In genomic region chr11:69126706-69127095, GRCm38 (mm10) we compare ENCODE assay signal across 9 mouse cellular contexts. TPM values are rescaled to one million over a fixed set of nuclear protein-coding genes. Genes with fewer than 3 reads are reported as not detected.
DNase-seq lines count a peak whose midpoint lies in the region; ATAC-seq and TF ChIP-seq lines count a peak whose summit lies in the region.
"Had no signal": no experiment of that assay in that cellular context is flagged by ENCODE, and none has a peak within 500 bp of the region (broad histone marks: within the 10 kb centered on the region; RNA-seq: fewer than 3 reads in every experiment).

No protein-coding gene starts in this region.

- no peak for TF ChIP-seq EP300 in heart, adult 2 months (IDR thresholded peaks at IDR 0.05; ENCODE audit: insufficient read depth, low read depth, low read length)
- no peak for TF ChIP-seq EP300 in ES-Bruce4 (IDR thresholded peaks at IDR 0.05; ENCODE audit: insufficient read depth, low read depth, low read length)

- intact Hi-C loops in heart, adult 2 months (cut with DNase I) = loop anchor here (5.0 kb wide), 1 partner anchor 106 kb away; no protein-coding TSS in a partner anchor

- H3K4me2 ChIP-seq in heart, embryonic 12.5 days = peak overlapping the region; percentile 92
- peak overlapping the region; percentile 66 for H3K4me2 ChIP-seq in forebrain, embryonic 14.5 days (ENCODE audit: low read length)
- peak overlapping the region; percentile 90 for H3K4me2 ChIP-seq in liver, embryonic 16.5 days (ENCODE audit: low read depth, low read length)

- DNase-seq in heart, adult 2 months = no peak
- DNase-seq in forebrain, embryonic 14.5 days (ENCODE audit: low spot score) = no peak
- no peak for DNase-seq in right cerebral cortex, adult 18-20 months
- DNase-seq in frontal cortex, postnatal 25 days (ENCODE audit: low spot score in 2 of 2) = no peak
- DNase-seq in spleen, adult 18-20 months = no peak

- H3K79me2 ChIP-seq in heart, adult 2 months (replicated peaks; ENCODE audit: control insufficient read depth, insufficient read depth, low read length) = no peaks in the 10 kb centered on the region

- H3K27me3 ChIP-seq in heart, embryonic 12.5 days (replicated peaks) = peaks cover 13% of the 10 kb centered on the region; the same call in 1 of the 2 replicates
- H3K27me3 ChIP-seq in heart, adult 2 months (ENCODE audit: control insufficient read depth, insufficient read depth, low read length) = no peaks in the 10 kb centered on the region
- no peaks in the 10 kb centered on the region for H3K27me3 ChIP-seq in ES-Bruce4 (ENCODE audit: control insufficient read depth, insufficient read depth, low read length, poor library complexity, severe bottlenecking)
- H3K27me3 ChIP-seq in forebrain, embryonic 14.5 days (replicated peaks; ENCODE audit: control insufficient read depth, insufficient read depth, low read length) = no peaks in the 10 kb centered on the region
- H3K27me3 ChIP-seq in liver, embryonic 16.5 days (ENCODE audit: control insufficient read depth, insufficient read depth, low read depth, low read length) = peaks cover 14% of the 10 kb centered on the region

- H3K9me3 ChIP-seq in heart, embryonic 12.5 days (replicated peaks) = no peaks in the 10 kb centered on the region
- no peaks in the 10 kb centered on the region for H3K9me3 ChIP-seq in ES-Bruce4 (replicated peaks; ENCODE audit: control insufficient read depth, insufficient read depth, low read length, poor library complexity, severe bottlenecking)
- no peaks in the 10 kb centered on the region for H3K9me3 ChIP-seq in forebrain, embryonic 14.5 days (replicated peaks; ENCODE audit: control insufficient read depth, low read length)
- no peaks in the 10 kb centered on the region for H3K9me3 ChIP-seq in liver, embryonic 16.5 days (replicated peaks; ENCODE audit: control insufficient read depth, low read length)

- no peaks in the 10 kb centered on the region for H3K36me3 ChIP-seq in heart, embryonic 12.5 days
- no peaks in the 10 kb centered on the region for H3K36me3 ChIP-seq in heart, adult 2 months (ENCODE audit: control insufficient read depth, insufficient read depth, low read length)
- H3K36me3 ChIP-seq in ES-Bruce4 (ENCODE audit: control insufficient read depth, insufficient read depth, low read length, poor library complexity, severe bottlenecking) = no peaks in the 10 kb centered on the region
- H3K36me3 ChIP-seq in forebrain, embryonic 14.5 days (ENCODE audit: control insufficient read depth, insufficient read depth, low read length) = no peaks in the 10 kb centered on the region
- H3K36me3 ChIP-seq in liver, embryonic 16.5 days (ENCODE audit: control insufficient read depth, insufficient read depth) = no peaks in the 10 kb centered on the region

- peak overlapping the region; percentile 63; the same call in 1 of the 2 replicates for H3K4me3 ChIP-seq in heart, embryonic 12.5 days
- no peak overlapping the region; the same call in 1 of the 2 replicates for H3K4me3 ChIP-seq in heart, adult 2 months
- no peak overlapping the region for H3K4me3 ChIP-seq in ES-Bruce4 (ENCODE audit: low read depth, low read length)
- H3K4me3 ChIP-seq in forebrain, embryonic 14.5 days (ENCODE audit: low read depth, low read length) = peak overlapping the region; percentile 46
- H3K4me3 ChIP-seq in liver, embryonic 16.5 days (ENCODE audit: low read depth, low read length) = no peak overlapping the region

- H3K27ac ChIP-seq in heart, embryonic 12.5 days (ENCODE audit: poor library complexity, severe bottlenecking) = no peak overlapping the region
- H3K27ac ChIP-seq in heart, adult 2 months = no peak overlapping the region; the same call in 1 of the 2 replicates
- no peak overlapping the region for H3K27ac ChIP-seq in ES-Bruce4 (ENCODE audit: insufficient read depth, low read length)
- H3K27ac ChIP-seq in forebrain, embryonic 14.5 days (ENCODE audit: low read depth, low read length) = no peak overlapping the region
- H3K27ac ChIP-seq in liver, embryonic 16.5 days (ENCODE audit: low read length) = no peak overlapping the region

- peaks cover 22% of the 10 kb centered on the region for H3K4me1 ChIP-seq in heart, embryonic 12.5 days (replicated peaks)
- peaks cover 3% of the 10 kb centered on the region; the same call in 1 of the 2 replicates for H3K4me1 ChIP-seq in heart, adult 2 months (ENCODE audit: control insufficient read depth, insufficient read depth, low read length)
- H3K4me1 ChIP-seq in ES-Bruce4 (ENCODE audit: control insufficient read depth, insufficient read depth, low read length) = peaks cover 2% of the 10 kb centered on the region
- peaks cover 3% of the 10 kb centered on the region; the same call in 1 of the 2 replicates for H3K4me1 ChIP-seq in forebrain, embryonic 14.5 days (ENCODE audit: control insufficient read depth, insufficient read depth, low read length)
- peaks cover 29% of the 10 kb centered on the region for H3K4me1 ChIP-seq in liver, embryonic 16.5 days (ENCODE audit: control insufficient read depth, low read depth, low read length)

- no peak for ATAC-seq in heart, embryonic 12.5 days (ENCODE audit: insufficient number of reproducible peaks, low FRiP score)
- ATAC-seq in forebrain, embryonic 14.5 days = no peak
- no peak for ATAC-seq in liver, embryonic 16.5 days (ENCODE audit: low read depth)

- TF ChIP-seq POLR2A in heart, adult 2 months (IDR thresholded peaks at IDR 0.05; ENCODE audit: insufficient read depth, low read depth, low read length) = no peak
- no peak for TF ChIP-seq POLR2A in ES-Bruce4 (IDR thresholded peaks at IDR 0.05; ENCODE audit: insufficient read depth, low read length)

- no peak for TF ChIP-seq CTCF in heart, adult 2 months (IDR thresholded peaks at IDR 0.05)
- no peak for TF ChIP-seq CTCF in ES-Bruce4 (IDR thresholded peaks at IDR 0.05; ENCODE audit: low read depth, low read length)

- H3K9ac ChIP-seq in heart, embryonic 12.5 days = 0 out of 2 replicates have a peak overlapping the region, but pooled peaks have one; percentile 71
- no peak overlapping the region for H3K9ac ChIP-seq in heart, adult 2 months (ENCODE audit: low read depth, low read length)
- H3K9ac ChIP-seq in ES-Bruce4 (ENCODE audit: low read depth, poor library complexity, severe bottlenecking) = peak overlapping the region; percentile 34
- no peak overlapping the region for H3K9ac ChIP-seq in forebrain, embryonic 14.5 days (ENCODE audit: low read length)
- no peak overlapping the region for H3K9ac ChIP-seq in liver, embryonic 16.5 days (ENCODE audit: low read depth, low read length)

- 52% methylated on average over 2 of the region's 2 CpGs for WGBS in heart, embryonic 12.5 days
- 73% methylated on average over 2 of the region's 2 CpGs for WGBS in heart, adult 2 months
- 46% methylated on average over 2 of the region's 2 CpGs for WGBS in forebrain, embryonic 14.5 days
- WGBS in liver, embryonic 16.5 days (ENCODE audit: insufficient replicate concordance) = 61% methylated on average over 2 of the region's 2 CpGs

RNA-seq across cellular contexts. Expression of gene Aloxe3, which starts 1.0 kb away (rescaled TPM):
- 0.17 and 0.54 TPM in 2 replicates for polyA plus RNA-seq in heart, embryonic 12.5 days (2016; fragmentation: Nextera tagmentation; extraction: Ambion mirVana)
- total RNA-seq in heart, adult 2 months (2021) = under 1 TPM; 0.05 to 0.07 TPM
- 0.16 TPM in 1 of 2 replicates, not detected in the other for polyA plus RNA-seq in heart, adult 2 months (2012; rRNA removed)
- polyA plus RNA-seq in ES-Bruce4 (2011; ENCODE audit: insufficient read depth, insufficient read length, low read depth, missing spikeins) = 1.7 and 2.0 TPM in 2 replicates
- polyA plus RNA-seq in forebrain, embryonic 14.5 days (2014; fragmentation: Nextera tagmentation; extraction: Ambion mirVana) = 0.94 and 2.1 TPM in 2 replicates
- polyA plus RNA-seq in liver, embryonic 16.5 days (2015; fragmentation: Nextera tagmentation; extraction: Ambion mirVana) = 0.09 and 0.39 TPM in 2 replicates
- total RNA-seq: gastrocnemius, adult 18-20 months had no signal

RNA-seq across cellular contexts. Expression of gene 9130213A22Rik, which starts 4.3 kb away (rescaled TPM):
- 0.42 and 0.65 TPM in 2 replicates for polyA plus RNA-seq in heart, embryonic 12.5 days (2016; fragmentation: Nextera tagmentation; extraction: Ambion mirVana)
- total RNA-seq in heart, adult 2 months (2021) = under 1 TPM; 0.21 to 0.23 TPM
- polyA plus RNA-seq in heart, adult 2 months (2012; rRNA removed) = 0.82 and 1.00 TPM in 2 replicates
- not detected in 2 replicates for polyA plus RNA-seq in ES-Bruce4 (2011; ENCODE audit: insufficient read depth, insufficient read length, low read depth, missing spikeins)
- 0.14 TPM in 2 replicates for polyA plus RNA-seq in forebrain, embryonic 14.5 days (2014; fragmentation: Nextera tagmentation; extraction: Ambion mirVana)
- polyA plus RNA-seq in liver, embryonic 16.5 days (2015; fragmentation: Nextera tagmentation; extraction: Ambion mirVana) = 0.07 TPM in 1 of 2 replicates, not detected in the other
- total RNA-seq: gastrocnemius, adult 18-20 months had no signal

RNA-seq across cellular contexts. Expression of gene Hes7, which starts 6.5 kb away (rescaled TPM):
- polyA plus RNA-seq in heart, embryonic 12.5 days (2016; fragmentation: Nextera tagmentation; extraction: Ambion mirVana) = 0.70 and 0.81 TPM in 2 replicates
- total RNA-seq in heart, adult 2 months (2021) = under 1 TPM in 1 of 2 experiments, not detected in 1; 0.11 TPM
- 0.10 TPM in 1 of 2 replicates, not detected in the other for polyA plus RNA-seq in heart, adult 2 months (2012; rRNA removed)
- polyA plus RNA-seq in ES-Bruce4 (2011; ENCODE audit: insufficient read depth, insufficient read length, low read depth, missing spikeins) = not detected in 2 replicates
- 0.23 and 0.24 TPM in 2 replicates for polyA plus RNA-seq in forebrain, embryonic 14.5 days (2014; fragmentation: Nextera tagmentation; extraction: Ambion mirVana)
- 0.06 and 0.07 TPM in 2 replicates for polyA plus RNA-seq in liver, embryonic 16.5 days (2015; fragmentation: Nextera tagmentation; extraction: Ambion mirVana)
- total RNA-seq: gastrocnemius, adult 18-20 months had no signal

RNA-seq across cellular contexts. Expression of gene Alox12b, which starts 30.1 kb away (rescaled TPM):
- polyA plus RNA-seq in heart, embryonic 12.5 days (2016; fragmentation: Nextera tagmentation; extraction: Ambion mirVana) = not detected in 2 replicates
- not detected for total RNA-seq in heart, adult 2 months (2021)
- polyA plus RNA-seq in heart, adult 2 months (2012; rRNA removed) = 0.04 TPM in 1 of 2 replicates, not detected in the other
- 0.27 TPM in 1 of 2 replicates, not detected in the other for polyA plus RNA-seq in ES-Bruce4 (2011; ENCODE audit: insufficient read depth, insufficient read length, low read depth, missing spikeins)
- polyA plus RNA-seq in forebrain, embryonic 14.5 days (2014; fragmentation: Nextera tagmentation; extraction: Ambion mirVana) = 0.15 TPM in 1 of 2 replicates, not detected in the other
- polyA plus RNA-seq in liver, embryonic 16.5 days (2015; fragmentation: Nextera tagmentation; extraction: Ambion mirVana) = not detected in 2 replicates
- total RNA-seq: gastrocnemius, adult 18-20 months had no signal

RNA-seq across cellular contexts. Expression of gene Per1, which starts 31.7 kb away (rescaled TPM):
- 9.4 and 9.8 TPM in 2 replicates for polyA plus RNA-seq in heart, embryonic 12.5 days (2016; fragmentation: Nextera tagmentation; extraction: Ambion mirVana)
- total RNA-seq in heart, adult 2 months (2021) = 10 to 100 TPM; 44.4 to 79.8 TPM
- polyA plus RNA-seq in heart, adult 2 months (2012; rRNA removed) = 18.0 and 36.4 TPM in 2 replicates
- polyA plus RNA-seq in ES-Bruce4 (2011; ENCODE audit: insufficient read depth, insufficient read length, low read depth, missing spikeins) = 25.0 and 29.3 TPM in 2 replicates
- polyA plus RNA-seq in forebrain, embryonic 14.5 days (2014; fragmentation: Nextera tagmentation; extraction: Ambion mirVana) = 6.8 and 11.6 TPM in 2 replicates
- polyA plus RNA-seq in liver, embryonic 16.5 days (2015; fragmentation: Nextera tagmentation; extraction: Ambion mirVana) = 6.9 and 8.5 TPM in 2 replicates

Comparison
In these comparisons a context has a peak if more than half of its experiments do, and no peak if none do; other contexts are left out.
1. H3K4me3 ChIP-seq: peak in heart, embryonic 12.5 days (single experiment) and forebrain, embryonic 14.5 days (single experiment); none in heart, adult 2 months (single experiment), ES-Bruce4 (single experiment) and liver, embryonic 16.5 days (single experiment).
2. H3K9ac ChIP-seq: peak in heart, embryonic 12.5 days (single experiment) and ES-Bruce4 (single experiment); none in heart, adult 2 months (single experiment), forebrain, embryonic 14.5 days (single experiment) and liver, embryonic 16.5 days (single experiment).
3. Peak in every context shown above with its lines, with median percentiles within 50 percentile points of each other: H3K4me2 ChIP-seq.